Mouse (Mus musculus) lung, postnatal 0 days (tissue): ENCODE measurements at regions not wholly inside any gene's neighbourhood (a gene's known extent, or its start where the extent isn't known, plus 50 kb on each side); places are given as distances from the start of the nearest gene placed in this dataset.

Source experiments
- ATAC-seq: fragments of 200-750 bp; cut with Nextera tagmentation; 2 replicates; pipeline ENCODE4 v1.8.0; 2017; ENCODE audit warnings: moderate library complexity
- DNase-seq: peaks from one replicate; pipeline ENCODE4 v3.0.0-alpha.2; 2016; ENCODE audit warnings: low spot score
- H3K27ac ChIP-seq: fragments of 300-500 bp; sonication (generic); 2 replicates; pipeline ENCODE4 v1.5.1; 2014; ENCODE audit warnings: antibody characterized with exemption, mild to moderate bottlenecking, low read length, mixed read lengths
- H3K27me3 ChIP-seq: fragments of 300-500 bp; sonication (generic); replicated peaks from 2 replicates; pipeline ENCODE4 v1.6.1; 2014; ENCODE audit warnings: low read length, mixed read lengths; ENCODE audit not compliant: insufficient read depth
- H3K36me3 ChIP-seq: fragments of 300-500 bp; sonication (generic); 2 replicates; pipeline ENCODE4 v1.6.1; 2014; ENCODE audit warnings: low read length, mixed read lengths; ENCODE audit not compliant: insufficient read depth
- H3K4me1 ChIP-seq: fragments of 300-500 bp; sonication (generic); 2 replicates; pipeline ENCODE4 v1.6.1; 2014; ENCODE audit warnings: antibody characterized with exemption, low read depth, low read length, mixed read lengths; ENCODE audit not compliant: insufficient read depth
- H3K4me2 ChIP-seq: fragments of 300-500 bp; sonication (generic); replicated peaks from 2 replicates; pipeline ENCODE4 v1.6.1; 2014; ENCODE audit warnings: low read depth, mild to moderate bottlenecking, low read length, moderate library complexity, mixed read lengths
- H3K4me3 ChIP-seq: fragments of 300-500 bp; sonication (generic); 2 replicates; pipeline ENCODE4 v1.5.1; 2014; ENCODE audit warnings: low read depth, low read length
- H3K9ac ChIP-seq: fragments of 300-500 bp; sonication (generic); replicated peaks from 2 replicates; pipeline ENCODE4 v1.6.1; 2014; ENCODE audit warnings: low read depth, mild to moderate bottlenecking
- H3K9me3 ChIP-seq: fragments of 300-500 bp; sonication (generic); 2 replicates; pipeline ENCODE4 v1.6.1; 2016; ENCODE audit warnings: low read length, mixed read lengths
- CTCF ChIP-seq: IDR thresholded peaks from 2 replicates; pipeline ENCODE4 v1.5.1; 2016; ENCODE audit warnings: antibody characterized with exemption, mild to moderate bottlenecking
- EP300 ChIP-seq: IDR thresholded peaks from 2 replicates; pipeline ENCODE4 v1.6.1; 2016; ENCODE audit warnings: antibody characterized with exemption, mild to moderate bottlenecking, control low read depth
- WGBS: fragments of 180-500 bp; shearing (Covaris S2); extraction: QIAGEN DNeasy Blood & Tissue Kit; methylation state at CpG from one replicate; pipeline ENCODE4 v1.1.7; 2014; 5-methylcytosine and 5-hydroxymethylcytosine counted together

DNA sequence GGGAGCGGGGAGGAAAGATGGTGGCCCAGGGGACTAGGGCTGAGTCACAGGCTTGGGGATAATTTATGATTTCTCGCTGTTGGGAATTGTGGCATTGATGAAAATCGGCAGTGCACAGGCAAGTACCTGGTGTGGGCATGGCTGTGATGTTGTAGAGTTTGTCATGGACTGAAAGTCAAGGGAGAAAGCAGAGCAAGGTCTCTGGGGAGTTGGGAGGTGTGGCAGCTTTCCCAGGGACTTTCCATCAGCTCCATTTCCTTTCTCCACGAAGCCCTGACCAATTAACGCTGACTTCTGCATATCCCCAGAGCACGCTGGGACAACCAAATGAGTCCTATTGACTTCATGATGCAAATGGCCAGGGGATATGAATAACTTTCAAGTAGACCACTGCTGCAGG, 126.2 kb downstream of the Gm19410 start:
- TF ChIP-seq CTCF (no peak), EP300 (no peak)
- no peak overlapping the region for H3K27ac ChIP-seq
- no peaks in the 10 kb centered on the region for H3K9me3 ChIP-seq
- H3K4me1 ChIP-seq: no peaks in the 10 kb centered on the region
- no peaks in the 10 kb centered on the region; the same call in 1 of the 2 replicates for H3K27me3 ChIP-seq
- no peak overlapping the region for H3K9ac ChIP-seq
- 78% methylated on average over 6 of the region's 6 CpGs for WGBS
- H3K36me3 ChIP-seq: no peaks in the 10 kb centered on the region
- no peak overlapping the region for H3K4me2 ChIP-seq
- no peak overlapping the region for H3K4me3 ChIP-seq
- ATAC-seq (no peak), DNase-seq (no peak)

DNA sequence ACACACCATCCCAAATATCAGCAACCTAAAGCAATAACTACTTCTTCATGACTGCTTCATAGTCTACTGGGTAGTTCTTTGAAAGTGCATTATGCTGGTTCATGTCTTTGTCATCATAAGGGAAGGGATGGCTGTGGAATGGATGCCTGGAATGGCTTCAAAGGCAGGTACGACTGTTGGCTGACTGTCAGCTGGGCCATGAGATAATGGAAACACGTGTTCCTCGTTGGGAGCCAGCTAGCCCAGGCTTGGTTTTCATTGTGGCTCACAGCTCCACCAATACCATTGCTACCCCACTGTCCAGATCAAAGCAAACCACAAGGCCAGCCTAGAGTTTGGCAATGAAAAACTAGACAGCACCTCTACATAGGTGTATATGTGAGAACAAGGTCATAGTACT, 132.9 kb downstream of the Gm19410 start:
- DNase-seq (no peak), ATAC-seq (peak; percentile 28; the same call in 1 of the 2 replicates)
- H3K9me3 ChIP-seq: no peaks in the 10 kb centered on the region
- TF ChIP-seq CTCF (no peak), EP300 (no peak)
- H3K4me2 ChIP-seq: no peak overlapping the region
- H3K27ac ChIP-seq: no peak overlapping the region
- H3K4me1 ChIP-seq: no peaks in the 10 kb centered on the region; the same call in 1 of the 2 replicates
- no peaks in the 10 kb centered on the region for H3K36me3 ChIP-seq
- no peak overlapping the region for H3K9ac ChIP-seq
- 52% methylated on average over 3 of the region's 3 CpGs for WGBS
- H3K27me3 ChIP-seq: no peaks in the 10 kb centered on the region
- H3K4me3 ChIP-seq: no peak overlapping the region

DNA sequence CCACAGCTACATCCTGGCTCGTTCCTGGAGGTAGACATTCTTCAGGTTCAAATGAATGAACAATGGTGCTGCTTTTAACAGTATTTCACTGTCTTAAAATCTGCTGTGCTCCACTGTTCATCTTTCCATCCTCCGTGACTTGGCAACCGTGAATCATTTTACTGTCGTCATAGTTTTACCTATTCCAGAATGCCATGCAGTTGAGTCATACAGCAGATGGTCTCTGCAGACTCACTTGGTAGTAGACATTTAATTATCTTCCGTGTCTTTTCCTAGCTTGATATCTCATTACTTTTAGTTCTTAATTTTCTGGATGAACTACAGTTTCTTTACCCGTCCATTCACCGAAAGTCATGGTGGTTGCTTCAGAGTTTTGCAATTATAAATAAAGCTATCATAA, 135.9 kb downstream of the Gm19410 start:
- WGBS: 90% methylated on average over 7 of the region's 7 CpGs
- no peak for DNase-seq
- Histone ChIP-seq H3K4me2 (no peak overlapping the region), H3K9me3 (no peaks in the 10 kb centered on the region), H3K9ac (no peak overlapping the region), H3K4me3 (no peak overlapping the region), H3K4me1 (no peaks in the 10 kb centered on the region; the same call in 1 of the 2 replicates), H3K36me3 (no peaks in the 10 kb centered on the region), H3K27me3 (no peaks in the 10 kb centered on the region), H3K27ac (no peak overlapping the region)
- ATAC-seq: no peak
- TF ChIP-seq CTCF: no peak
- TF ChIP-seq EP300: no peak

DNA sequence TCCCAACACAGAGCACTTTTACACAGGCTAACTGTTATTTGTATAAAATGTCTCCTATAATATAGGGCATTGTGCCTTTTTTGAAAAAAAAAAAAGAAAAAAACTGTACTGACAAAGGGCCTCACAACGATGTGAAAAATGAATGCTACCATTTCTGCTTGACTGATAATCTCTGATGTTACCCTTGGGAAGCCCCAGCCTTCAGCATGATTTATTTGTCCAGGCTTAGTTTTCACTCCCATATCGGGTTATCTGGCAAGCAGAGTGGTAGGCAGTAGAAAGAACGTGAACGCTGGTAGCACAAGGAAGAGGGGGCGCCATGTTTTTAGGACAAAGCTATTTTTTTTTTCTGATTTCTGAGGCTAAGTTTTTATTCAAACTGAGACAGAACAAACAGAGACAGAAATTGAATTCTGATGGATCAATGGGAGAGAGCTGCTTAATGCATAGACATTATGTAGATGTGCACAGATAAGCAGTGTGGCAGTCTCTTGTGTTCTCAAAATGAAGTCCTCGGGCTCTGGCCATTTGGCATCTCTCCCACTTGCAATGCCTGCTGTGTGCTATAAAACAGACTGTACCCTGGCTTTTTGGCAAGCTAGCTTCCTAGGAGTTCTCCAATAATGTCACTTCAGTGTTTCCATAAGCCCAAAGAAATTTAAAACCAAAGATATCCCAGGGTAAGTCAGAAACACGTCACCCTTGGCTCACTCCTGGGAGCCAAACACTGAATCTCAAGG, 139.3 kb downstream of the Gm19410 start:
- no peaks in the 10 kb centered on the region; the same call in 1 of the 2 replicates for H3K4me1 ChIP-seq
- TF ChIP-seq EP300: no peak
- no peaks in the 10 kb centered on the region for H3K9me3 ChIP-seq
- H3K27me3 ChIP-seq: no peaks in the 10 kb centered on the region
- H3K4me3 ChIP-seq: no peak overlapping the region
- ATAC-seq (no peak), DNase-seq (no peak)
- H3K36me3 ChIP-seq: no peaks in the 10 kb centered on the region
- H3K9ac ChIP-seq: no peak overlapping the region
- 56% methylated on average over 7 of the region's 7 CpGs for WGBS
- no peak overlapping the region for H3K4me2 ChIP-seq
- H3K27ac ChIP-seq: no peak overlapping the region

DNA sequence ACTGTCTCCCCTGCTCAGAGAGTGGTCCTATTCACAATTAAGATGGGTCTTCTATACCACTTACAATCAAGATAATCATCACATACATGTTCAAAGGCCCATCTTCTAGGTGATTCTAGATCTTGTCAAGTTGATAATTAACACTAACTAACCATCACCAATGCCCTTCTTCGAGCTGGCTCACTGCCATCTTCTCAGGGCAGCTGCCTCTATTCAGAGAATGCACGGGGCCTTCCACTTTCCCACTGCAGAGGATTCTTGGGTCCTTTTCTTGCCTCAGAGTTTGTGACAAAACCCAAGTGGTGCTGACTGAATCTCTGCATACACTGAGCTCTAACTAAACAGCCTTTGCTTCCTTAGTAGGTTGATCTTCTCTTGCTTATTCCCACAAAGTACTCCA, 142.4 kb downstream of the Gm19410 start:
- H3K4me1 ChIP-seq: no peaks in the 10 kb centered on the region; the same call in none of the 2 replicates
- DNase-seq (no peak), ATAC-seq (no peak)
- no peaks in the 10 kb centered on the region for H3K36me3 ChIP-seq
- H3K27me3 ChIP-seq: no peaks in the 10 kb centered on the region
- no peak overlapping the region for H3K4me3 ChIP-seq
- H3K27ac ChIP-seq: no peak overlapping the region
- H3K9me3 ChIP-seq: no peaks in the 10 kb centered on the region
- H3K9ac ChIP-seq: no peak overlapping the region
- WGBS: 76% methylated on average over 2 of the region's 2 CpGs
- TF ChIP-seq EP300 (no peak), CTCF (no peak)
- no peak overlapping the region for H3K4me2 ChIP-seq

DNA sequence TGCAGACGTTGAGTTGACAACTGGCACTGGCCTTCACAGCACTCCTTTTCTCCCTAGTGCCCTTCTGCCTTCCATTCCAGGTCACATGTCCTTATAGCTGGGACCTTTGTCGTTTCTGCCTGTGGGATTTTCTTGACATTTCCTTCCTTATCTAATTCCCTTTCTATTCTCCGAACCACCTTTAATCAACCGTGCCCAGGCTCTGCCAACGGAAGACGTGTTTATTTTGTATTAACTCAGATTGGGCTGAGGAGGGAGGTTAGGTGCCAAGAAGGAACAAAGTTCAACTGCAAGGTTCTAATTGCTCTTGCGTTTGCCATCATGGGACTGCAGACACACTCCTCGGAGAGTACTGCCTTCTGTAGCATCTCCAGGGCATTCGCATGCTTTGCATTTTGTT, 146.7 kb downstream of the Gm19410 start:
- H3K27me3 ChIP-seq: no peaks in the 10 kb centered on the region
- no peak for DNase-seq
- no peak overlapping the region for H3K4me2 ChIP-seq
- WGBS: 34% methylated on average over 9 of the region's 9 CpGs
- ATAC-seq: peak; percentile 32; the same call in 1 of the 2 replicates
- no peaks in the 10 kb centered on the region; the same call in none of the 2 replicates for H3K4me1 ChIP-seq
- no peak overlapping the region for H3K4me3 ChIP-seq
- H3K9ac ChIP-seq: no peak overlapping the region
- H3K36me3 ChIP-seq: no peaks in the 10 kb centered on the region
- TF ChIP-seq EP300: no peak
- no peak for TF ChIP-seq CTCF
- H3K27ac ChIP-seq: no peak overlapping the region
- no peaks in the 10 kb centered on the region for H3K9me3 ChIP-seq
